15 mouse cellular contexts compared by ENCODE assay signal in the genomic region with DNA sequence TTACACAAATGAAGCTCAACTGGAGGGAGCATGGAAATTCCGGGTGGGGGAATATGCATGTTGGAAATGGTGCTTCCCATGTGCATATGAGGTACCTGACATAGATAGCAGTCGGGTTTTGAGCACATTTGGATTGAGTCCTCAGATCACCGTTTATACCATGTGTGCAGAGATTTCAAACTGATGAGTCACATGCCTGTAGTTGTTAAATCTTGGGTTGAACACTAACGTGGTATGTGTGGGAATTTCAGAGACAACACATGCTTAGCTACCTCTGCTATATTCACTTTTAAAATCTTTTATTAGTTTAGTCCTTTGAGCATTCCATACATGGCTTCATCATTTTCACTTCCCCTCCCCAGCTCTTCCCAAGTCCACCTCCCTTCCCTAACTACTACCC.
"Had no signal": no experiment of that assay in that cellular context is flagged by ENCODE, and none has a peak within 500 bp of the region (broad histone marks: within the 10 kb centered on the region; RNA-seq: fewer than 3 reads in every experiment).

No protein-coding gene starts in this region.

- DNase-seq: lung, adult 2 months; right cerebral cortex, postnatal 14 days; thymus, adult 2 months; thymus, postnatal 25 days; thymus, postnatal 4 days had no signal

- ATAC-seq: lung, postnatal 0 days; midbrain, embryonic 13.5 days; midbrain, embryonic 16.5 days had no signal

- H3K9me3 ChIP-seq: lung, embryonic 15.5 days; megakaryocyte, embryonic 14.5 days; midbrain, embryonic 13.5 days; neural tube, embryonic 12.5 days; stomach, embryonic 15.5 days had no signal

- H3K36me3 ChIP-seq: lung, embryonic 15.5 days; midbrain, embryonic 13.5 days; neural tube, embryonic 12.5 days; stomach, embryonic 15.5 days had no signal

- H3K27me3 ChIP-seq: lung, embryonic 15.5 days; megakaryocyte, embryonic 14.5 days; midbrain, embryonic 13.5 days; neural tube, embryonic 12.5 days; stomach, embryonic 15.5 days had no signal

- H3K4me1 ChIP-seq: megakaryocyte, embryonic 14.5 days; midbrain, embryonic 13.5 days; neural tube, embryonic 12.5 days; stomach, embryonic 15.5 days had no signal

- H3K4me3 ChIP-seq: lung, embryonic 15.5 days; megakaryocyte, embryonic 14.5 days; midbrain, embryonic 13.5 days; neural tube, embryonic 12.5 days; stomach, embryonic 15.5 days had no signal

- H3K27ac ChIP-seq: lung, embryonic 15.5 days; macrophage; midbrain, embryonic 13.5 days; neural tube, embryonic 12.5 days; stomach, embryonic 15.5 days; stomach, postnatal 0 days had no signal

- H3K9ac ChIP-seq: lung, embryonic 15.5 days; midbrain, embryonic 13.5 days; neural tube, embryonic 12.5 days; stomach, embryonic 15.5 days had no signal

- H3K4me2 ChIP-seq: lung, embryonic 15.5 days; midbrain, embryonic 11.5 days; midbrain, embryonic 13.5 days; neural tube, embryonic 12.5 days; stomach, embryonic 15.5 days had no signal
